Mouse (Mus musculus): ENCODE measurements at regions not wholly inside any gene's neighbourhood (a gene's known extent, or its start where the extent isn't known, plus 50 kb on each side); places are given as distances from the start of the nearest gene placed in this dataset.

DNA sequence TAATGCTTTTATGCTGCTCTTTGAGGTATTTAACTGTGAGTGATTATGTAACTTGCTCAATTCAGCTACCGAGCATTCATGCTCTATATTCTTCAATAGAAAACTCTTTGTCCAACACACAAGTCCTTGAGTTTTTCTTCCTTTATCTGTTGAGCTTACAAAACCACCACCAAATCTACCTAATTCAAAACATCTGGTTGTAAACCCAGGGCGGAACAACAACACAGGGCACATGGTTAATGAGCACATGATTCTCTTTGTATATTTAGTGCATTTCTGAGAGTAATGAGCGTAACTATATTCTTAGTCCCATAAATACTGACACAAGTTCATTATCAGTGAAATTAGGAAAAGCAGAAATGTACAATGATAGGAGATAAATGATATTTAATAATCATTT, 798.2 kb downstream of the Sorcs1 start:
- Histone ChIP-seq H3K36me3 (no peaks in the 10 kb centered on the region), H3K4me1 (no peaks in the 10 kb centered on the region), H3K27ac (replicated peaks) (no peak overlapping the region), H3K4me3 (no peak overlapping the region), H3K9me3 (0 out of 2 replicates have a peak, but pooled peaks cover 5% of the 10 kb centered on the region), H3K4me2 (replicated peaks) (no peak overlapping the region), H3K27me3 (no peaks in the 10 kb centered on the region), H3K9ac (replicated peaks) (no peak overlapping the region)
- ATAC-seq (replicated peaks) = no peak
- 63% methylated on average over 3 of the region's 3 CpGs for WGBS

- H3K4me3 ChIP-seq = no peak overlapping the region
- WGBS = 61% methylated on average over 7 of the region's 7 CpGs
- no peak for ATAC-seq (replicated peaks)
- H3K9me3 ChIP-seq = no peaks in the 10 kb centered on the region
- no peaks in the 10 kb centered on the region for H3K4me1 ChIP-seq
- H3K27me3 ChIP-seq = no peaks in the 10 kb centered on the region
- no peak overlapping the region for H3K9ac ChIP-seq (replicated peaks)
- H3K4me2 ChIP-seq (replicated peaks) = no peak overlapping the region
- no peaks in the 10 kb centered on the region for H3K36me3 ChIP-seq
- no peak overlapping the region for H3K27ac ChIP-seq (replicated peaks)
These were observed 817.7 kb downstream of the Sorcs1 start for GRCm38 (mm10) chr19:49860761-49861160.

GRCm38 (mm10) chr19:49855481-49856035, 822.9 kb downstream of the Sorcs1 start:
- no peaks in the 10 kb centered on the region for H3K9me3 ChIP-seq
- no peak for ATAC-seq (replicated peaks)
- no peak overlapping the region for H3K27ac ChIP-seq (replicated peaks)
- H3K36me3 ChIP-seq = no peaks in the 10 kb centered on the region
- H3K9ac ChIP-seq (replicated peaks) = no peak overlapping the region
- no peaks in the 10 kb centered on the region; the same call in 1 of the 2 replicates for H3K4me1 ChIP-seq
- no peaks in the 10 kb centered on the region for H3K27me3 ChIP-seq
- no peak overlapping the region for H3K4me2 ChIP-seq (replicated peaks)
- WGBS = 9% methylated on average over 9 of the region's 9 CpGs
- no peak overlapping the region for H3K4me3 ChIP-seq

- WGBS = 36% methylated on average over 5 of the region's 5 CpGs
- Histone ChIP-seq H3K27me3 (no peaks in the 10 kb centered on the region), H3K4me1 (peaks cover 16% of the 10 kb centered on the region; the same call in 1 of the 2 replicates), H3K4me3 (no peak overlapping the region), H3K9ac (replicated peaks) (no peak overlapping the region), H3K9me3 (no peaks in the 10 kb centered on the region), H3K4me2 (replicated peaks) (no peak overlapping the region), H3K27ac (replicated peaks) (no peak overlapping the region), H3K36me3 (no peaks in the 10 kb centered on the region)
- 0 out of 2 replicates have a peak, but pooled peaks have one; percentile 57 for ATAC-seq (replicated peaks)
These were observed 836.5 kb downstream of the Sorcs1 start for GRCm38 (mm10) chr19:49841984-49842383.

DNA sequence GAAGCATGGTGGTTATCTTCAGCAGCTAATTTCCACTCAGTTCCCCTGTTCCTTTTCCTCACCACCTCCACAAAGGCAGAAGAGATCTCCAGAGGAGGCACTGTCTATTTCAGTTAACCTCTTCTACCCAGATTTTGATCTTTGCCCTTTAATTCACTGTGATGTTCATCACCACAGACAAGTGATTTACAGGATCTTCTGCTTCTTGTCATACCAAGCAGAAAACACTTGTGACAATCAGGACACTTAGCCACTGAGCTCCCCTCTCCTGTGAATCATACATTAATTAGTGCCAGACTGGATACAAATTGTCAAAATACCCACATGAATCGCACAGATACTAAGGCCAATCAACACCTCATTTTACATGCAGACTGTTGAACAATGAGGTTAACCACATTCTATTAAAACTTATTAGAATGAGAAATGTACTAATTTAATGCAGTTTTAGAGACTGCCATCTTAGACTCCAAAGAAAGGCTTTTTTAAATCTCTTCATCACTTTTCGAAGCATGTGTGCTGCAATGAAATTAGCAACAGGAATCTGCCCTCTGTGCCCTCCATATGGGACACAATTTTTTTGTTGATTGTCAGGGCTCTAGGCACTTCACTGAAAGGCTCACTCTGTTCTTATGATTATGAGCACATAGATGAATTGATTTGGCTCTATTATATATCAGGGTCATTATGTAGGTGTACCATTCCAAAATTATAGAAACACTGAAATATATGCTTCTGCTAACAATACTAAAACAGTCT, 839.1 kb downstream of the Sorcs1 start:
- Histone ChIP-seq H3K4me2 (replicated peaks) (no peak overlapping the region), H3K27ac (replicated peaks) (no peak overlapping the region), H3K27me3 (no peaks in the 10 kb centered on the region), H3K4me3 (no peak overlapping the region), H3K36me3 (no peaks in the 10 kb centered on the region), H3K9me3 (no peaks in the 10 kb centered on the region), H3K4me1 (peaks cover 16% of the 10 kb centered on the region; the same call in 1 of the 2 replicates), H3K9ac (replicated peaks) (no peak overlapping the region)
- 24% methylated on average over 2 of the region's 2 CpGs for WGBS
- ATAC-seq (replicated peaks) = peak; percentile 69; the same call in 1 of the 2 replicates

- Histone ChIP-seq H3K27ac (replicated peaks) (peak overlapping the region; percentile 52), H3K9me3 (no peaks in the 10 kb centered on the region), H3K36me3 (no peaks in the 10 kb centered on the region), H3K4me3 (no peak overlapping the region), H3K4me2 (replicated peaks) (no peak overlapping the region), H3K9ac (replicated peaks) (no peak overlapping the region), H3K4me1 (0 out of 2 replicates have a peak, but pooled peaks cover 3% of the 10 kb centered on the region), H3K27me3 (no peaks in the 10 kb centered on the region)
- 69% methylated on average over 6 of the region's 6 CpGs for WGBS
- no peak for ATAC-seq (replicated peaks)
These were observed 847.5 kb downstream of the Sorcs1 start for GRCm38 (mm10) chr19:49830918-49831317.

DNA sequence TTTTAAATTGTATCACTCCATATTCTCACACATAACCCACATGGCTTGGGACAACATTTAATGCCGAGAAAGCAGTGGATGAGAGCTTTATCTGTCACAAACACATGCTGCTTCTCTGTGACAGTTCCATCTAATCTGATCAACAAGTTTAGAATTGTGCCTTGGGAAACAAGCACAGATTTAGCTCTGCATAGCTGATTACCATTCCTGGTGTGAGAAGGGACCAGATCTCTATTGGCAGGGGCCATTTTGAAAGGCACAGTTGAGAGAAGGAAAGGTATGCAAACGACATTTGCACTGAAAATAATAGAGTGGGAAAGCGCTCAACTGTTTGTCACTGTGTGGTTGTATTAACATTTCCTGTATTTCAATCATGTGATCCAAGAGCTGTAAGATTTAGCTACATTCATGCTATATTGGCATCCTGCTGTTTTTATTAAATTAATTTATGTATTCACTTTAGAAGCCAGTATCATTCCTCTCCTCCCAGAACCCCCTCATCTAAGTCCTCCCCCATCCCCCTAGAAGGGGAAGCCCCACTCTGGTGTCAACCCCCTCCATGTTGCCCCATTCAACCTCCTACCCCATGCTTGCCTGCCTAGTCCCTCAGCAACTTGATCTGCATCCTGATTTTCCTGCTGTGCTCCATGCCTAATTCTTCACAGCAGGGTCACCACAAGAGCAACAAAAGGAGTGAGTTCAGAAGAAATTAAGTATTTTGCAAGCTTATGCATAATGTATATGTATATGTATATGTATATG, 872.6 kb downstream of the Sorcs1 start:
- Histone ChIP-seq H3K4me1 (no peaks in the 10 kb centered on the region), H3K27me3 (no peaks in the 10 kb centered on the region), H3K36me3 (no peaks in the 10 kb centered on the region), H3K9me3 (no peaks in the 10 kb centered on the region), H3K4me2 (replicated peaks) (no peak overlapping the region), H3K9ac (replicated peaks) (no peak overlapping the region), H3K4me3 (no peak overlapping the region), H3K27ac (replicated peaks) (no peak overlapping the region)
- no peak for ATAC-seq (replicated peaks)
- 51% methylated on average over 3 of the region's 3 CpGs for WGBS
